Mouse (Mus musculus) common myeloid progenitor, adult 5-6 weeks (primary cell): ENCODE data around the gene Hs1bp3. TPM values are rescaled to one million over a fixed set of nuclear protein-coding genes. Genes with fewer than 3 reads are reported as not detected.

Source experiments
- ATAC-seq: replicated peaks from 2 replicates; pipeline ENCODE4 v1.8.0; 2016; ENCODE audit warnings: low read depth, mild to moderate bottlenecking, moderate TSS enrichment, inconsistent platforms; ENCODE audit not compliant: poor library complexity, severe bottlenecking
- total RNA-seq: library from RNA; stranded (forward); fragments of 200-1000, 187-1606 nt; gene quantifications from 2 replicates; pipeline ENCODE4 v1.2.3, GENCODE M21; 2017

Gene Hs1bp3
- total RNA-seq, 1 experiment from 2014 or later, result 6.9 TPM

DNA sequence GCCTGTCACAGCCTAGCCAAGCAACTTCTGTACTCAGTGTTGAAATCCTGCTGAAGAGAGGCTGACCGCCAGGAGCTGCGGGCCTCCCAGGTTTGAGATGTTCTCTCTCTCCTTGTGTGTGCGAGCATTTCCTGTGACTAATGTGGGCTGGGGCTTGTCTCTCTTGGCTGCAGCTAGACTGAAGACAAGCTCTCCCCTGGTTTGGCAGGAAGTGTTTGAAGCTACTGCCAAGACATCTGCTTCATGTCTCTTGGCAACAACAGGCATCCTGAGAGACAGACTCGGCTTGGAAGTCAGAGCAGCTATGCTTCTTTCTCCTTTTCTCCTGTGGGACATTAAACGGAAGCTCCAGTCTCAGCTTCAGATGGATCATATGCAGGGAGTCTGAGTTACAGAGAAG lies 44.2 kb downstream of the Hs1bp3 start:
- ATAC-seq, result peak; percentile 94

DNA sequence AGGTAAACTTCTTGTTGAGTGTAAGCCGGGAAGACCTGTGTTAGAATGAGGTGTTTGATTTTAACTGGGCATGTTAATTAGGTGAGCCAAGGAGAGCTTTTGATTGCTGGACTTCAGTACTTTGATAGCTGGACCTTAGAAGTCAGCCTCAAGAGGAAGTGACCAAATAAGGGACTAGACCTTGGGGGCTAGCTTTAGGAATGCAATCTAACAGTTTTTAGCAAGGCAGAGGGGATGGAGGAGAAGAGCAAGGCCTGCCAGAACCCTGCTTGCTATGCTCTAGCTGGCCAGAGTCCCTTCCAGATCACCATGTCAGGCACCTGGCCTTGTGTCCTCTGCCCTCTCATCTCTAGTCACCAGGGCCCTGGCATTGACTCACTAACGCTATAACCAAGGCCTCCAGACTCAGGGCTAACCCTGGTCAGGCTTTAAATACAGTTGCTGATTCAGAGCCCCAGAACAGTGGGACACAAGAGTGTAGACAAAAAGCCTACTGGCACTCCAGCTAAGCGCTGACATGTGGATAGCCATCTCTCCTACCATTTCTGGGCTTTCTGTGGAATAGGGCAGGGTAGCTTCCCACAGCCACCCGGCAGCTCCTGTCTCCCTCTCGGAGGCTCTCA lies 45.2 kb downstream of the Hs1bp3 start:
- no peak for ATAC-seq

DNA sequence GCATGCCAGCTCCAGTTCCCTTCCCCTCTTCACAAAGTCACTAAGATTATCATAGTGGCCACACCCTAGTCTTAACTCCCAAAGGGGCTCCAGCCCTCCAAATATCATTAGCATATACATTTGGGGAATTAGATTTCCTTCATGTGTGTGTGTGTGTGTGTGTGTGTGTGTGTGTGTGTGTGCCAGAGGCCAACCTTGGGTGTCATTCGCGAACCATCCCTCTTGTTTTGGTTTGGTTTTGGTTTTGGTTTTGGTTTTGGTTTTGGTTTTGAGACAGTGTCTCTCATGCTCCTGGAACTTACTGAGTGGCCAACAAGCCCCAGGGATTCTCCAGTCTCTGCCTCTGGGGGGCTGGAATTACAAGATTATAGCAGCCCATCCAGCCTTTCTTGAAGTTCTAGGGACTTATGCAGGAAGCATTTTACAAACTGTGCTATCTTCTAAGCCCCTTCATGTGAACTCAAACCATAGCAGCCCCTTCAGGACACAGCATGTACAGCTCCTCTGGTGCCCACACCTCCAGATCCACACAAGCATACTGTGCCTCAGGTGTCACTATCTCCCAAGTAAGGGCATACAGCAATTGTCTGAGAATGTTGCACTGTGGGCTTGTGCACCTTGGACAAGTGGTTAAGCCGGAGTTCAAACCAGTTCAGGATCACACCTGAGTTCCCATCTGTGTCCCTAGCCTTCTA lies 46.3 kb downstream of the Hs1bp3 start:
- peak; percentile 17; the same call in 1 of the 2 replicates for ATAC-seq

DNA sequence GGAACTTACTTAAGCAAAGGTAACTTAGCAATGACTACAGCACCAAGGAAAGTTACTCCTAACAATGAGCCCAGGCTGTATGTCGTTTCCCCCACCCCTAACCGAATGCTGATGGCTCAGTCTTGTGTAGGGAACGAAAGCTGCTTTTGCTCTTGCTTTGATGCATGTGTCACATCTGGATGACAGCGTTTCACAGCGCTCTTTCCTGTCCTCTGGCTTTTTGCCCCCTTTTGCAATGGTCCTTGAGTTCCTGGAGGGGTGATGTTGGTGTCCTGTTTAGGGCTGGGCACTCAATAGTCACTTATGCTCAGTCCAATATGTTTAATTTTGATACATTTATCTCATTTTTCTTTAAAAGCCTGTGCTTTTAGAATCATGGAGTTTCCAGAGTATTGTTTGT lies 48.6 kb downstream of the Hs1bp3 start:
- no peak for ATAC-seq

- no peak for ATAC-seq
Observed at GRCm38 (mm10) chr12:8362400-8362799, 49.2 kb downstream of the Hs1bp3 start.

DNA sequence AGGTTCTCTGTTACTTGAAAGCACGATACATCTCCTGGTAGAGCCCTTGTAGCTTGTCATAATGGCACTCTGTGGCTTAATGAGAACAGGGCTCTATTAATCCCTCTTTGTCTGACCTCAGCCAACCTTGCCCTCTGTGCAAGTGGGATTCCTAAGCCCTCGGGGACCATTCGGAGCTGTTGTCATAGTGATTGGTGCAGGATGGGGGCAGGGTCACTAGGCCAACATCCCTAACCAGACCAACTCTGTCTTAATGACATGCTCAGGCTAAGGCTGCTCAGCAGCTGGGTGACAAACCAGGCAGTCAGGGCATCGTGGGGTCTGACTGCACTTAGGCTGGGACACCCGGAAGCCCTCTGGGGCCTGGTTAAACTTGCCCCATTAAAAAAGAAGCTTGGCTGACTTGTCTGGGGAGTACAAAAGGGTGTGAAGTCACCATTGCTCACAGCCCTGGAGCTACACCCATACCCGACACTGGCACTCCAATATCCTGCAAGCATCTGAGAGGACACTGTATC lies 51.1 kb downstream of the Hs1bp3 start:
- ATAC-seq, result no peak

- no peak for ATAC-seq
Observed at GRCm38 (mm10) chr12:8365336-8365735, 52.1 kb downstream of the Hs1bp3 start.

DNA sequence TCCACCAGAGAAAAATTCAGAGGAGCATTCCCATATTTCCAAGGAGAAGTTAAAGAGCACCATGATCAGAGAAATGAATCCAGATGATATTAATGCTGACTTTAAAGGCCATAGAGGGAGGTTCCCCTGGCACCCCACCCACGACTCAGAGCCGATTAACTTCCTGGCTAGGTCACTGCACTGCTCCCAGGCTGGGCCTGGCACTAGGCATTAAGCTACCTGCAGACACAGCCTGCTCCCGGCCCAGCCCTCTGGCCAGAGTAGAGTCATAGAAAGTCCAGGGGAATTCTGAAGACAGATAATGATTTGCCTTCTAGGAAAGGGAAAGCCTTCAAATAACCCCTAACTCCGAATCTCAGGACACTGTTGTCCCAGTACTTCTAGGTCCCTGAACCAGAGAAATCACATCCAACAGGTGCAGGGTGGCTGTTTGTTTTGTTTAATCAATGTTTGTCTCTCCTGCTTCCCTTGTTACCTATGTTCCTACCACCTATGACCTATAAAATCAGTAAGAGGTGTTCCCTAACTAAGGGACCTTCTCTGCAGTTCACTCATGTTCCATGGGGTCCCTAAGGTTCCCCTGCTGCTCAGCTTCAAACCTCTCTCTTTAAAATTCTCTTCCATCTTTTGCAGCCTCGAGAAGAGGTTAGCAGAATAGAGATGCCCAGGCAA lies 52.8 kb downstream of the Hs1bp3 start:
- no peak for ATAC-seq

DNA sequence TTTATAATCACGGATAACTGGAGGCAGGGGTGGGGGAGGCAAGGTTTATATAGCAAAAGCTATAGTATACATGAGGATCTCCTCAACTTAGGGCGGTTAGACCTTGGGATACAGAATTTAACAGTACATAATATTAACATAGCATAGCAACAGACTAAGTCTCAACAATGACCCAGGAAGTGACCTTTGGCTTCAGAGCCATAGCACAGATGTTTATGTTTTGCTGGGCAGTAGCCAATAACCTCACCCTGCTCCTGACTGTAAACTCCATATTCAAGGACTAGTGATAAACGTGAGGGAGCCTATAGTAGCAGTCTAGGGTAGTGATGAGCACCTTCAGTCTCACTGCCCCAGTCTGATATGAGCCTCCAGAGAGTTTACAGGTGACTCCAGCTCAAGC lies 53.5 kb downstream of the Hs1bp3 start:
- no peak for ATAC-seq

DNA sequence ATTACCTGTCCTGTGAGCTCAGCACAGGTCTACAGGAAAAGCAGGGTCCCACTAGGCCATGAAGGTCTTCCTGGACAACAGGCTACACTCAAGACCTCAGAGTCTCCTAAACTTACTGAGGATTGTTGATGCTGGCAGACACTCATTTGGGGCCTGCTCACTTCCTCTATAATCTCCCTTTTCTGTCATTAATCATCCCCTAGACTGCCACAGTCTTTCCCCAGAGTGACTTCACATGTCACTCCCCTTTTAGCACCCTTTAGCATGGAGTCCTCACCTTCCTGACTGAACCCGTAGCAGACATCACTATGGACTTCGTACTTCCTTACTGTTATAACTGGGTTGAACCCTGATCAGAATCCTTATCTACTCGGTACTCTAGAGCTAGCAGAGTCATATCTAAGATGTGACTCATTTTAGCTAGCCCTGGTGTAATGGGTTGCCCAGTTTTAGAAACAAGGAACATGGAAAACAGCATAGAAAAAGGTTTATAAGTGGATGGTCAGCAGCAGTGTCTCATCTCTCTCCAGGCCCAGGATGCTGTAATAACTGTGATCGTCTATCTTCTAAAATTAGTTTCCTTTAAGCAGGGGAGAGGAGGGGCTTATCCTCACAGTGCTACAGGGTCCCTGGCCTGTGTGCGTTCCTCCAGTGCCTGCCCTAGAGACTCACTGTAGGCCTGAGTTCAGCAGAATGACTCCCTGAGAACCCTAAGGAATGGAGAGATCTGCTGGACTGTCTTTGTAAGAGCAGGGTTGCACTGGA lies 58.7 kb downstream of the Hs1bp3 start:
- peak; percentile 72 for ATAC-seq

DNA sequence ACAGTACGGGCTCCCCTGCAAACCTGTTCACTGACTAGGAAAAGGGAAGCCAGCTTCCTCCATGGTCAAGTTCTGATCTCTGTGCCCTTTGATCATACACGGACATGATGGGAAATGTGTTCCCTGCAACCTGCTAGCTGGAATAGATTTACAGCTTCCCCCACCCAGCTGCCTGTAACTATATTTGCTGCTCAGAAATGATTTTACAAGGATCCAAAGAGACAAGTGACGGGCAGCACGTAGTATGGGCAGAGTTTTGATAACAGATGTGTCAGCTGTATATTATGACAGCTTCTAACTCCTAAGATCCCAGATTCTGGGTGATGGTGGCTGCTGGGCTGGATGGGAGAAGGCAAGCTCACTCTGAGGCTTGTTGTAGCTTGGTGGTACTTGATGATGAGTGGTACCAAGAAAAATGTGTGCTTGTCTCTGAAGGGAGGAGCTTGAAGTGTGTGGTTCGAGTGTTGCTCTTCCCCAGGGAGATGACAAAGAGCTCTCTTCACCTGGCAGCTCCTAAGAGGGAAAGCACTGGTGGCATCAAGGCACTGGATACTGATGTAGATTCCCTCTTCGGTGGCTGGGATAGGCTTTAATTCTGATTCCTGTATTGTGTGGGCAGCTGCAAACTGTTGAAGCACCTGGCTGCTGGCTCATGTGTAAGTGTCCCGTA lies 59.4 kb downstream of the Hs1bp3 start:
- ATAC-seq, result no peak

- no peak for ATAC-seq
Observed at GRCm38 (mm10) chr12:8373741-8374140, 60.5 kb downstream of the Hs1bp3 start.

DNA sequence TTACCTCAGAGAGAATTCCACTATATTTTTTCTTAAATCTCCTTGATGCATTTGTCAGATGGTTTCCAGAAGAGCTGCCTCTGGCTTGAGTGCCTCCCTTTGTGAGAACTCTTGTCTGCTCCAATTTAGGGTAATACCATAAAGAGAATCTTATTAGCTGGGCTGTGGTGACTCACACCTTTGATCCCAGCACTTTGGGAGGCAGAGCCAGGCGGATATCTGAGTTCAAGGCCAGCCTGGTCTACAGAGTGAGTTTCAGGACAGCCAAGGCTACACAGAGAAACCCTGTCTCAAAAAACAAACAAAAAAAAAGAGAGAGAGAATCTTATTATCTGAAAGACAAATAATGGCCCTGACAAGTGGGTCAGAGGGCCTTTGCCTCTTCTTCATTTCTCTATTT lies 63.9 kb downstream of the Hs1bp3 start:
- no peak for ATAC-seq

GRCm38 (mm10) chr12:8377955-8378620 lies 64.9 kb downstream of the Hs1bp3 start:
- no peak for ATAC-seq

DNA sequence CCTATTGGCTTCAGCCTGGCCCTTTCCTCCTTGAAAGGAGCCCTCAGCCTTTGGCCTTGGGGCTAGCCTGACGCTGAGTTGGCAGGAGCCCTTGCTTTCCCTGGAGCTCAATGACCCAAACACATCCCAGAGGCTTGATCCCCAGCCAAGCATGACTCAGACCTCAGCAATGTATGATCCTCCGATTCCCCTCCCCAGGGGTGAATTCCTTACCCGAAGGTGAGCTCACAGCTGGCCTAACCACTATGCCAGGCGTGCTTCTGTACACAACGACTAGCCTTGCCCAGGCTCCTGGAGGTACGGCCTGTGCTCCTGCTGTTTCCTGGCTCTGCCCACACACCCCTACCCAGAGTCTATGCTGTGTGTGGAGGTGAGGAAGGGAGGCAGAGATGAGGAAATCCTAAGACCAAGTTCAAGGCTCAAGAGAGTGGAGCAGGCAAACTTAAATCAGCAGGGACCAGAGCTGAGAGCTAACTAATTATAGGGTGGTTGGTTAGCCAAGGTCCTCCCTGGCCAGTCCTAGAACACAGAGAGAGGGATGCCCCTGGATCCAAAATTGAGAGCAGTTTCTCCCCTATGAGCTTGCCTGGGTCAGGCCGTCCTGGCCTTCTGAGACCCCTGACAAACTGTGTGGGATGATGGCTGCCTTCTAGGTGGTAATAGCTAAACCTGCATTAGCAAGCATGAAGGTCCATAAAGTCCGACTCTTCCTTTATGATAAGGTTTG lies 66.7 kb downstream of the Hs1bp3 start:
- 0 out of 2 replicates have a peak, but pooled peaks have one; percentile 36 for ATAC-seq

DNA sequence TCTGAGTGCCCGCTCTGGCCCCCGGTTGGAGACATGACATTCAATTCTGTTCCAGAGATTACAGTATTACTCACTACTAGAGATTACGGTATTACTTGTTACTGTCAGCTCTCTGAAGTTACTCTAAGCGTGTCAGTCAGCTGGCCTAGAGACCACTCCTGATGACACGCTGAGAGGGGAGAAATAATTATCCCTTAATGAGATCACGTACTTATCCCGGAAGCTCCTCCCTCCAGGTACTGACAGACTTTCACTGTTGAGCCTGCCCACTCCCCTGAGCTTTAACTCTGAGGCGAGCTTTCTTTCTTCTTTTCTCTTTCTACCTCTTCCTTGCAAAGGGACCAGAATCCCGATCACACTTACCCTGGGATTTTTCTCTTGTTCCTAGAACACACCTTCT lies 67.7 kb downstream of the Hs1bp3 start:
- no peak for ATAC-seq

GRCm38 (mm10) chr12:8381940-8382339 lies 68.7 kb downstream of the Hs1bp3 start:
- no peak for ATAC-seq

GRCm38 (mm10) chr12:8383822-8384221 lies 70.6 kb downstream of the Hs1bp3 start:
- no peak for ATAC-seq
